Mouse (Mus musculus) liver, postnatal 0 days (tissue): Measurements from ENCODE around the gene Lce1i. TPM values are rescaled to one million over a fixed set of nuclear protein-coding genes. Genes with fewer than 3 reads are reported as not detected.
"Not testable (repeated sequence)": the region's sequence is repeated elsewhere in the genome, so short reads cannot be mapped to it uniquely, and the experiment has no call there.

Experiments used
- ATAC-seq: fragments of 200-750 bp; cut with Nextera tagmentation; 2 replicates; pipeline ENCODE4 v1.8.0; 2017; ENCODE audit warnings: mild to moderate bottlenecking, moderate library complexity
- DNase-seq: peaks from one replicate; pipeline ENCODE4 v3.0.0-alpha.2; 2016
- H3K27ac ChIP-seq: fragments of 300-500 bp; sonication (generic); 2 replicates; pipeline ENCODE4 v1.5.1; 2014; ENCODE audit warnings: antibody characterized with exemption, moderate library complexity, mild to moderate bottlenecking, low read depth
- H3K27me3 ChIP-seq: fragments of 300-500 bp; sonication (generic); 2 replicates; pipeline ENCODE4 v1.6.1; 2014; ENCODE audit warnings: low read length, control low read depth, mixed read lengths; ENCODE audit not compliant: insufficient read depth
- H3K36me3 ChIP-seq: fragments of 300-500 bp; sonication (generic); replicated peaks from 2 replicates; pipeline ENCODE4 v1.6.1; 2014; ENCODE audit warnings: mild to moderate bottlenecking, control low read depth, low read length, moderate library complexity, mixed read lengths; ENCODE audit not compliant: insufficient read depth
- H3K4me1 ChIP-seq: fragments of 300-500 bp; sonication (generic); 2 replicates; pipeline ENCODE4 v1.6.1; 2014; ENCODE audit warnings: antibody characterized with exemption, mild to moderate bottlenecking, control low read depth; ENCODE audit not compliant: insufficient read depth
- H3K4me2 ChIP-seq: fragments of 300-500 bp; sonication (generic); 2 replicates; pipeline ENCODE4 v1.6.1; 2014; ENCODE audit warnings: low read depth, mild to moderate bottlenecking, low read length, moderate library complexity, mixed read lengths
- H3K4me3 ChIP-seq: fragments of 300-500 bp; sonication (generic); 2 replicates; pipeline ENCODE4 v1.5.1; 2014; ENCODE audit warnings: low read depth, low read length
- H3K9ac ChIP-seq: fragments of 300-500 bp; sonication (generic); replicated peaks from 2 replicates; pipeline ENCODE4 v1.6.1; 2014; ENCODE audit warnings: mild to moderate bottlenecking, moderate library complexity
- H3K9me3 ChIP-seq: fragments of 300-500 bp; sonication (generic); 2 replicates; pipeline ENCODE4 v1.6.1; 2016; ENCODE audit warnings: mild to moderate bottlenecking, control low read depth, low read length, mixed read lengths
- CTCF ChIP-seq: sonication (generic); IDR thresholded peaks from 2 replicates; pipeline ENCODE4 v1.5.1; 2016; ENCODE audit warnings: antibody characterized with exemption, low read depth
- EP300 ChIP-seq: IDR thresholded peaks from 2 replicates; pipeline ENCODE4 v1.6.1; 2016; ENCODE audit warnings: antibody characterized with exemption, low read depth, mild to moderate bottlenecking
- WGBS: fragments of 180-500 bp; shearing (Covaris S2); extraction: QIAGEN DNeasy Blood & Tissue Kit; methylation state at CpG from one replicate; pipeline ENCODE4 v1.1.7; 2014; ENCODE audit not compliant: insufficient replicate concordance; 5-methylcytosine and 5-hydroxymethylcytosine counted together
- polyA plus RNA-seq: library from polyadenylated mRNA; unstranded; fragments of >200 nt; fragmentation: Nextera tagmentation; extraction: Ambion mirVana; gene quantifications from 2 replicates; pipeline ENCODE4 v1.2.1, GENCODE M21; 2015

Gene Lce1i
- polyA plus RNA-seq: not detected in 2 replicates

- H3K4me1 ChIP-seq: no peaks in the 10 kb centered on the region
- TF ChIP-seq CTCF (no peak), EP300 (no peak)
- 76% methylated on average over 1 of the region's 1 CpGs for WGBS
Measured at GRCm38 (mm10) chr3:92778799-92779198, at the start of gene Lce1i. TSS of gene Lce1i (minus strand) at chr3:92778899.

DNA sequence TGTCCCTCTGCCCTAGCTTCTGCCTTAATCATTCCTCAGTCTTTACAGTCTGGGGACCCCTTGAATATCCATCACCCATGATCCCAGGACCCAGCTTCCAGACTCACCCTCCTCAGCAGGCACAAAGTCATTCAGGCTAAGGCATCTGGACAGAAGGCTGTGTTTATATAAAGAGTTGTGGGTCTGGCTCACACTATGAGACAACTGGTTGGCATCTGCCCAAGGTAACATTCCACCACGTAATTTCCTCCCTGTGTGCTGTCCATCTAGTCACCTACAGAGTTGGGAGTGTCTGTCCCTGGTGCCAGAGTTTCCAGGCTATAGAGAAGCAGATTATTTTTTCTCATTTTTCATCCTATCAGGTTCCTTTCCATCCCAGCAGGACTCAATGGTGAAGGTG, 48.4 kb upstream of the Lce1i start, which contains the start of gene Kprp:
Kprp (minus strand) TSS at position 140 of the 400 bp plus-strand sequence.
- TF ChIP-seq EP300 (no peak), CTCF (no peak)
- no peak within 1 kb of the TSS for H3K27ac ChIP-seq
- H3K9me3 ChIP-seq: no peaks in the 10 kb centered on the region
- H3K4me2 ChIP-seq: no peak within 1 kb of the TSS
- H3K27me3 ChIP-seq: no peaks in the 10 kb centered on the region
- H3K9ac ChIP-seq: no peak within 1 kb of the TSS
- DNase-seq: no peak
- no peaks in the 10 kb centered on the region for H3K4me1 ChIP-seq
- no peaks in the 10 kb centered on the region for H3K36me3 ChIP-seq
- ATAC-seq: no peak
- WGBS: 43% methylated on average over 1 of the region's 1 CpGs
- H3K4me3 ChIP-seq: no peak within 1 kb of the TSS

More at GRCm38 (mm10) chr3:92778799-92779198, at the start of gene Lce1i:
- H3K9ac ChIP-seq: no peak within 1 kb of the TSS
- DNase-seq (no peak), ATAC-seq (no peak)
- H3K4me3 ChIP-seq: no peak within 1 kb of the TSS
- H3K27ac ChIP-seq: no peak within 1 kb of the TSS
- H3K9me3 ChIP-seq: no peaks in the 10 kb centered on the region
- no peak within 1 kb of the TSS for H3K4me2 ChIP-seq
- H3K27me3 ChIP-seq: no peaks in the 10 kb centered on the region
- H3K36me3 ChIP-seq: no peaks in the 10 kb centered on the region

- no peak for TF ChIP-seq CTCF
- no peak for TF ChIP-seq EP300
- no peak for ATAC-seq
- Histone ChIP-seq H3K4me3 (no peak overlapping the region), H3K4me1 (no peaks in the 10 kb centered on the region), H3K9me3 (no peaks in the 10 kb centered on the region), H3K27me3 (no peaks in the 10 kb centered on the region), H3K4me2 (no peak overlapping the region), H3K36me3 (no peaks in the 10 kb centered on the region), H3K9ac (no peak overlapping the region), H3K27ac (no peak overlapping the region)
- 12% methylated on average over 1 of the region's 1 CpGs for WGBS
- no peak for DNase-seq
Measured at GRCm38 (mm10) chr3:92825808-92826207, 47.1 kb upstream of the Lce1i start.

DNA sequence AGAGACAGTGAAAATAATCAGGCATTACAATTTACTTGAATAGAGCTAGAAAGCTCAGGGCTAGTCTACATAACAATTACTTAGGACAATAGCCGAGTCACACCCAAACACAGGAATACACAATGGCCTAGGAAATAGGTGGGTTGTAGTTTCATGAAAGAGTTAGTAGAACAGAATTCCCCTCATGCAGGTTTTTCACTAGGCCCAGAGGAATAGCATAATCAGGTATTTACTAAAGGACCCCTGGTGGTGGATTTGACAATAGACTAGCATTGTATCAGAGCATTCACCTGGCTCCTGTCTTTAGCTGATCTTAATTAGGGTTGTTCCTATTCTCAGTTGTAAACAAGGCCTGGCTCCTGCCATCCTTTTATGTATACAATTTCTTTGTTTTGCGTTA, 37.3 kb upstream of the Lce1i start:
- WGBS: 80% methylated on average over 2 of the region's 2 CpGs
- not testable (repeated sequence) for DNase-seq, H3K4me2 ChIP-seq, H3K9ac ChIP-seq, H3K4me1 ChIP-seq, ATAC-seq, H3K4me3 ChIP-seq, H3K36me3 ChIP-seq, H3K27ac ChIP-seq, H3K27me3 ChIP-seq, H3K9me3 ChIP-seq

GRCm38 (mm10) chr3:92815581-92815980, 36.9 kb upstream of the Lce1i start:
- H3K9me3 ChIP-seq: no peaks in the 10 kb centered on the region; the same call in 1 of the 2 replicates
- TF ChIP-seq EP300 (no peak), CTCF (no peak)
- H3K27ac ChIP-seq: no peak overlapping the region
- H3K9ac ChIP-seq: no peak overlapping the region
- no peak overlapping the region for H3K4me3 ChIP-seq
- no peaks in the 10 kb centered on the region for H3K4me1 ChIP-seq
- no peak overlapping the region for H3K4me2 ChIP-seq
- WGBS: 85% methylated on average over 3 of the region's 3 CpGs
- no peak for DNase-seq
- no peak for ATAC-seq
- H3K27me3 ChIP-seq: no peaks in the 10 kb centered on the region
- H3K36me3 ChIP-seq: no peaks in the 10 kb centered on the region

DNA sequence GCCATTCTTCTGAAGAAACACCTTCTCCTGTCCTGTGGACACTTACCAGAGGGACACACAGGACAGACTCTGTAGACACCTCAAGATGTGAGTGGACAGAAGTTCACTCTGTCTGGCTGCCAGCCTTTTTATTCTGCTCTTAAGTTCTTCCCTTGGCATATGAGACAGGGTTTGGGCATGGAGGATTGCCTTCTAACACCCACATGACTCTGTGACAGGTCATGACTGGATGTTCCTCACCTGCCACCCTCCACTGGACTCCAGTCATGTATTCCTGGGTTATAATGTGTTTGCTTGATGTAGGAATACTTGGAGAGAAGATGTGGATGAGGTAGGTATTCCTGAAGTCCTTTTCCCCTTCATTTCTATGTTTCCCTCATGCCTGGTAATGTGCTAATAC, 29.1 kb upstream of the Lce1i start, which contains the start of gene Lce1k:
Lce1k (minus strand) TSS at position 101 of the 400 bp plus-strand sequence.
- H3K4me2 ChIP-seq: no peak within 1 kb of the TSS
- no peaks in the 10 kb centered on the region for H3K36me3 ChIP-seq
- H3K27ac ChIP-seq: no peak within 1 kb of the TSS
- TF ChIP-seq EP300: no peak
- ATAC-seq (no peak), DNase-seq (no peak)
- H3K4me3 ChIP-seq: no peak within 1 kb of the TSS
- no peak within 1 kb of the TSS for H3K9ac ChIP-seq
- H3K27me3 ChIP-seq: no peaks in the 10 kb centered on the region
- no peaks in the 10 kb centered on the region for H3K4me1 ChIP-seq
- no peaks in the 10 kb centered on the region for H3K9me3 ChIP-seq

GRCm38 (mm10) chr3:92790414-92790813, 11.7 kb upstream of the Lce1i start, which contains the start of gene Lce1j:
TSS of gene Lce1j (minus strand) at chr3:92790514.
- Histone ChIP-seq H3K27me3 (no peaks in the 10 kb centered on the region), H3K4me3 (no peak within 1 kb of the TSS), H3K36me3 (no peaks in the 10 kb centered on the region), H3K4me2 (no peak within 1 kb of the TSS), H3K4me1 (no peaks in the 10 kb centered on the region), H3K27ac (no peak within 1 kb of the TSS), H3K9ac (no peak within 1 kb of the TSS), H3K9me3 (no peaks in the 10 kb centered on the region)
- ATAC-seq (no peak), DNase-seq (no peak)
- WGBS: 77% methylated on average over 1 of the region's 1 CpGs
- TF ChIP-seq EP300 (no peak), CTCF (no peak)
